Mouse (Mus musculus) splenic B cell, adult 2 months (primary cell): Measurements from ENCODE around the gene Mapk3.
A peak's percentile ranks its signal among the peaks of the same experiment; 100 is the strongest.
"Not testable (repeated sequence)": the region's sequence is repeated elsewhere in the genome, so short reads cannot be mapped to it uniquely, and the experiment has no call there.

Source experiments
- DNase-seq: peaks from one replicate; pipeline ENCODE4 v3.0.0-alpha.2; 2011; ENCODE audit warnings: low read depth, low spot score
- H3K27me3 ChIP-seq: 2 replicates; pipeline ENCODE4 v1.6.1; 2012; ENCODE audit warnings: mild to moderate bottlenecking, low read length, moderate library complexity, mixed read lengths; ENCODE audit not compliant: control insufficient read depth, poor library complexity, insufficient read depth, severe bottlenecking
- H3K36me3 ChIP-seq: 2 replicates; pipeline ENCODE4 v1.6.1; 2012; ENCODE audit warnings: mild to moderate bottlenecking, low read length, moderate library complexity, mixed read lengths; ENCODE audit not compliant: control insufficient read depth, poor library complexity, insufficient read depth, severe bottlenecking

Mapk3 gene

GRCm38 (mm10) chr7:126770784-126771183 lies 11.4 kb downstream of the Mapk3 start:
- no peak for DNase-seq
- no peaks in the 10 kb centered on the region for H3K27me3 ChIP-seq
- H3K36me3 ChIP-seq = peaks cover 4% of the 10 kb centered on the region

GRCm38 (mm10) chr7:126773351-126773750 lies 13.9 kb downstream of the Mapk3 start:
- H3K27me3 ChIP-seq = no peaks in the 10 kb centered on the region
- H3K36me3 ChIP-seq = peaks cover under 1% of the 10 kb centered on the region
- no peak for DNase-seq

- no peak for DNase-seq
- Histone ChIP-seq H3K27me3 (no peaks in the 10 kb centered on the region), H3K36me3 (peaks cover 5% of the 10 kb centered on the region)
These were observed 15.1 kb downstream of the Mapk3 start for GRCm38 (mm10) chr7:126774463-126774862.

GRCm38 (mm10) chr7:126775185-126775977 lies 16.0 kb downstream of the Mapk3 start:
- H3K27me3 ChIP-seq = no peaks in the 10 kb centered on the region
- peak; percentile 50 for DNase-seq
- H3K36me3 ChIP-seq = peaks cover 5% of the 10 kb centered on the region

GRCm38 (mm10) chr7:126775978-126776234 lies 16.5 kb downstream of the Mapk3 start:
- Histone ChIP-seq H3K27me3 (no peaks in the 10 kb centered on the region), H3K36me3 (peaks cover 5% of the 10 kb centered on the region)
- no peak for DNase-seq

GRCm38 (mm10) chr7:126776598-126777057 lies 17.2 kb downstream of the Mapk3 start, which contains the start of gene Ypel3:
Gene Ypel3 (plus strand): TSS chr7:126776955.
- Histone ChIP-seq H3K36me3 (peaks cover 5% of the 10 kb centered on the region), H3K27me3 (no peaks in the 10 kb centered on the region)
- peak; percentile 92 for DNase-seq

GRCm38 (mm10) chr7:126777476-126777875 lies 18.1 kb downstream of the Mapk3 start:
- Histone ChIP-seq H3K36me3 (peaks cover 5% of the 10 kb centered on the region), H3K27me3 (no peaks in the 10 kb centered on the region)
- DNase-seq = no peak

GRCm38 (mm10) chr7:126778147-126778546 lies 18.7 kb downstream of the Mapk3 start:
- peaks cover 5% of the 10 kb centered on the region for H3K36me3 ChIP-seq
- DNase-seq = no peak
- no peaks in the 10 kb centered on the region for H3K27me3 ChIP-seq

- DNase-seq, H3K36me3 ChIP-seq: not testable (repeated sequence)
These were observed 19.7 kb downstream of the Mapk3 start for GRCm38 (mm10) chr7:126779101-126779500.

GRCm38 (mm10) chr7:126779983-126780970 lies 20.9 kb downstream of the Mapk3 start:
- H3K27me3 ChIP-seq = no peaks in the 10 kb centered on the region
- peak; percentile 87 for DNase-seq

More at GRCm38 (mm10) chr7:126779101-126779500, 19.7 kb downstream of the Mapk3 start:
- not testable (repeated sequence) for H3K27me3 ChIP-seq

GRCm38 (mm10) chr7:126780971-126781635 lies 21.7 kb downstream of the Mapk3 start, which contains the start of gene Tbx6:
Gene Tbx6 (plus strand): TSS chr7:126781483.
- DNase-seq = no peak
- no peaks in the 10 kb centered on the region for H3K27me3 ChIP-seq
- peaks cover 8% of the 10 kb centered on the region for H3K36me3 ChIP-seq

More at GRCm38 (mm10) chr7:126779983-126780970, 20.9 kb downstream of the Mapk3 start:
- peaks cover 5% of the 10 kb centered on the region for H3K36me3 ChIP-seq

GRCm38 (mm10) chr7:126781661-126782370 lies 22.4 kb downstream of the Mapk3 start:
- Histone ChIP-seq H3K36me3 (peaks cover 8% of the 10 kb centered on the region), H3K27me3 (no peaks in the 10 kb centered on the region)
- no peak for DNase-seq

- no peaks in the 10 kb centered on the region for H3K27me3 ChIP-seq
- DNase-seq = no peak
- H3K36me3 ChIP-seq = peaks cover 8% of the 10 kb centered on the region
These were observed 23.3 kb downstream of the Mapk3 start for GRCm38 (mm10) chr7:126782693-126783092.

GRCm38 (mm10) chr7:126784469-126784868 lies 25.1 kb downstream of the Mapk3 start:
- Histone ChIP-seq H3K36me3 (peaks cover 9% of the 10 kb centered on the region), H3K27me3 (no peaks in the 10 kb centered on the region)
- no peak for DNase-seq
